Mouse (Mus musculus) kidney, adult 2 months (tissue): ENCODE data around the gene Reep1.

Source experiments
- CTCF ChIP-seq: fragments of 200-500 bp; conservative IDR thresholded peaks from 2 replicates; pipeline ENCODE4 v1.5.1; 2011; ENCODE audit warnings: low read depth, mild to moderate bottlenecking, control low read depth, low read length, moderate library complexity, mixed read lengths; ENCODE audit not compliant: insufficient read depth, insufficient read length
- POLR2A ChIP-seq: fragments of 200-500 bp; IDR thresholded peaks from one replicate; pipeline ENCODE4 v1.6.1; 2011; ENCODE audit warnings: low read depth, low read length, control low read depth

GRCm38 (mm10) chr6:71737202-71737601 is 29.8 kb downstream of the Reep1 start:
- TF ChIP-seq CTCF: no peak
- no peak for TF ChIP-seq POLR2A
